Mouse (Mus musculus) CD4-positive, CD25-positive, alpha-beta regulatory T cell, adult 9 weeks (primary cell): ENCODE results near the gene Clpsl2. TPM values are rescaled to one million over a fixed set of nuclear protein-coding genes. Genes with fewer than 3 reads are reported as not detected.

Experiments used
- polyA plus RNA-seq: library from polyadenylated mRNA; unstranded; fragments of 100-300 nt; shearing (Covaris generic); gene quantifications from one replicate; pipeline ENCODE4 v1.2.1, GENCODE M21; 2017

The Clpsl2 gene
- not detected for polyA plus RNA-seq

GRCm38 (mm10) chr17:28549111-28549510, at the start of gene Clpsl2:
TSS of gene Clpsl2 (plus strand) at chr17:28549411.

GRCm38 (mm10) chr17:28517441-28517955, 31.7 kb upstream of the Clpsl2 start, which contains the start of gene Fkbp5:
TSS of gene Fkbp5 (minus strand) at chr17:28517527.

GRCm38 (mm10) chr17:28530506-28530905, 18.7 kb upstream of the Clpsl2 start, which contains the start of gene Armc12:
TSS of gene Armc12 (plus strand) at chr17:28530806.

GRCm38 (mm10) chr17:28560598-28560997, 11.4 kb downstream of the Clpsl2 start, which contains the start of gene Clps:
TSS of gene Clps (minus strand) at chr17:28560766.

GRCm38 (mm10) chr17:28575244-28576125, 26.3 kb downstream of the Clpsl2 start, which contains the start of gene Lhfpl5:
TSS of gene Lhfpl5 (plus strand) at chr17:28575641.

Other genes starting within 250 kb of the Clpsl2 start
- gene Fance, start 235.9 kb upstream of the Clpsl2 start, polyA plus RNA-seq: 5.4 TPM
- 597 TPM for gene Rpl10a, start 220.9 kb upstream of the Clpsl2 start, polyA plus RNA-seq
- gene Tead3, start 198.6 kb upstream of the Clpsl2 start, polyA plus RNA-seq: not detected
- gene Tulp1, start 184.2 kb upstream of the Clpsl2 start, polyA plus RNA-seq: not detected
- 9.0 TPM for gene Fkbp5, start 31.9 kb upstream of the Clpsl2 start, polyA plus RNA-seq
- not detected for gene Armc12, start 18.6 kb upstream of the Clpsl2 start, polyA plus RNA-seq
- not detected for gene Clps, start 11.4 kb downstream of the Clpsl2 start, polyA plus RNA-seq
- gene Lhfpl5, start 26.2 kb downstream of the Clpsl2 start, polyA plus RNA-seq: 1.4 TPM
- 221 TPM for gene Srpk1, start 73.3 kb downstream of the Clpsl2 start, polyA plus RNA-seq
- 0.45 TPM for gene Slc26a8, start 140.8 kb downstream of the Clpsl2 start, polyA plus RNA-seq
- gene Mapk14, start 141.9 kb downstream of the Clpsl2 start, polyA plus RNA-seq: 12.9 TPM
- gene AC170998.1, start 176.7 kb downstream of the Clpsl2 start, polyA plus RNA-seq: 7.9 TPM
- not detected for gene Mapk13, start 219.9 kb downstream of the Clpsl2 start, polyA plus RNA-seq